Mouse (Mus musculus): ENCODE results near the gene Unc119. TPM values are rescaled to one million over a fixed set of nuclear protein-coding genes. Genes with fewer than 3 reads are reported as not detected.
A peak's percentile ranks its signal among the peaks of the same experiment; 100 is the strongest.

Gene Unc119
- total and polyA plus RNA-seq, 3 experiments, result 4.6 to 16.8 (median 4.9) TPM

DNA sequence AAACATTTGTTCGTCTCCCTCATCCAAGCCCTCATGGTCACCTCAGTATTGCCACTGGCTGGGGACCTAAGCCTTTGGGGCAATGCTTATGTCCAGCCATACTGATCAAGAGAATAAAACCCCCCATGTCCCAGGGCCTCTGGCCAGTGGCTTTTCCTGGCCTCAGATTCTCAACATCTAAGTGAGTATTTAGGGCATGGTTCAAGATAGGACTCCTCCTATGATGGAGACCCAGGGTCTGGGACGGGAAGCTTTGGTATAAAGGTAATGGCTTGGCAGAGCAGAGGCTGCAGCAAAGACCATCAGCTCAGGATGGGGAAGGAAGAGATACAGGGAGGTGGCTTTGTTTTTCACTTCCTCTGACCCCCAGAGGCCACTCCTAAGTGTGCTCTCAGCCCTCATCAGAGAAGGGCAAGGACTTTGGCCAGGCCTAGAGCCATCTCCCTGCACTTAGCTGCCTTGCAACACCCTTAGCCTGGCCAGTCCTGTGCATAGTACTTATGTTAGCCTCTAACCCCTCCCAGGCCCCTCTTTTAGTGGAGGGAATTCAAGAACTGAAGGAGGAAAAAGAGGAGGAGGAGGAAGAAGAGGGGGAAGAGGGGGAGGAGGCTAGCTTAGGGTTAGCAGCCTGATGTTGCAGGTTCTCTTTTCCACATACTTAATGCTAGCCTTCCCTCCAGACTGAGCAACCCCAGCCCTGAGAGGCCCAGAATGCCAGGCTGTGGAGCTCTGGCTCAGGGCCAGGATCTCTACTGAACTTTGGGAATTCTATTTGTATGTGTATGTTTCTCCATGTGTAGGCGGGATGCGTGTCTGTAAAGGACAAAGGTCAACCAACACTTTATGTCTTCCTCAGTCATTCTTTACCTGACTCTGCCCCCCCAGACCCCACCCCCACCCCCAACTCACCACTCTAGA is 6.4 kb downstream of the Unc119 start:
- no peak overlapping the region for H3K9ac ChIP-seq (ENCODE audit: low read depth, low read length)
- no peak for DNase-seq
- no peak overlapping the region for H3K27ac ChIP-seq
- TF ChIP-seq CTCF (IDR thresholded peaks at IDR 0.05), result no peak
- no peak for TF ChIP-seq EP300 (IDR thresholded peaks at IDR 0.05; ENCODE audit: insufficient read depth, low read depth, low read length)
- TF ChIP-seq POLR2A (IDR thresholded peaks at IDR 0.05; ENCODE audit: insufficient read depth, low read depth, low read length), result no peak
- H3K4me3 ChIP-seq, result no peak overlapping the region
- H3K27me3 ChIP-seq (ENCODE audit: control insufficient read depth, insufficient read depth, low read length), result no peaks in the 10 kb centered on the region
- H3K79me2 ChIP-seq (replicated peaks; ENCODE audit: control insufficient read depth, insufficient read depth, low read length), result no peaks in the 10 kb centered on the region
- no peaks in the 10 kb centered on the region for H3K36me3 ChIP-seq (ENCODE audit: control insufficient read depth, insufficient read depth, low read length)
- peaks cover 5% of the 10 kb centered on the region for H3K4me1 ChIP-seq (ENCODE audit: control insufficient read depth, insufficient read depth, low read length)
- WGBS, result 66% methylated on average over 4 of the region's 4 CpGs
- intact Hi-C loops (cut with DNase I), result loop anchor here (5.0 kb wide), 2 partner anchors 47 to 87 kb away; partner anchors contain the start of genes 2610507B11Rik and Spag5

DNA sequence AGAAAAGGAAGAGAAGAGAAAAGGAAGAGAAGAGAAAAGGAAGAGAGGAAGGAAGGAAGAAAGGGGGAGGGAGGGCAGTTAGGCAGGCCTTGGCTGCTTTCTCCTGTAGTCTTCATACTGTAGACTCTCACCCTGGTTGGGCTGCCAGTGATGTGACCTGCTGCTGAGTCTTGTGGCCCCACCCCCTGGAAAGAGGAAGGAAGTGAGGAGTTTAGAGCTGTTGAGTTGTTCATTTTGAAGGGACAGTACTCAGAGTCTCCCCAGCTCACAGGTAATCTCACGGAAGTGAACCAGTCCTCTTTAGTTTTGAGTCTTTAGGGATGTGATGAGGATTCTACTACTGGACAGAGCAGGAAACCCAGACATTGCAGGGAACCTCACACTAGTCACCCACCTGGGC is 9.8 kb downstream of the Unc119 start:
- Histone ChIP-seq H3K4me1 (ENCODE audit: control insufficient read depth, insufficient read depth, low read length) (no peaks in the 10 kb centered on the region), H3K4me3 (no peak overlapping the region), H3K36me3 (ENCODE audit: control insufficient read depth, insufficient read depth, low read length) (no peaks in the 10 kb centered on the region), H3K79me2 (replicated peaks; ENCODE audit: control insufficient read depth, insufficient read depth, low read length) (no peaks in the 10 kb centered on the region), H3K27me3 (ENCODE audit: control insufficient read depth, insufficient read depth, low read length) (no peaks in the 10 kb centered on the region), H3K27ac (no peak overlapping the region), H3K9ac (ENCODE audit: low read depth, low read length) (no peak overlapping the region)
- WGBS, result 78% methylated on average over 1 of the region's 1 CpGs
- intact Hi-C loops (cut with DNase I), result no loop called here
- no peak for TF ChIP-seq CTCF (IDR thresholded peaks at IDR 0.05)
- no peak for TF ChIP-seq POLR2A (IDR thresholded peaks at IDR 0.05; ENCODE audit: insufficient read depth, low read depth, low read length)
- TF ChIP-seq EP300 (IDR thresholded peaks at IDR 0.05; ENCODE audit: insufficient read depth, low read depth, low read length), result no peak
- no peak for DNase-seq

DNA sequence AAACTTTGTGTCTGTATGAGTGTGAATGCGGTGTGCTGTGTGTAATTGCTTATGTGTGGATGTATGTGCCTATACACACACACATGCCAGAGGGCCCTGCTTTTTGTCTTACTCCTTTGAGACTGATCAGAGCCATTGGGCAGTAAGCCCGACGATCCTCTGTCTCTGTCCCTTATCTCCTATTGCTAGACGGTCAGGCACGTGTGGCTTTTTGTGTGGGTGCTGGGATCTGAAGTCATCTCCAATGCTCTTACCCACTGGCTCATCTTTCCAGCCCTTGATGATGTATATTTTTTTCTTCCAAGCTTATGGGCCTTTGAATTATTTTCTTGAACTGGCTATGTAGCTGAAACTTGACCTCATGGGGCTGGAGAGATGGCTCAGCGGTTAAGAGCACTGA is 11.6 kb downstream of the Unc119 start:
- 60% methylated on average over 6 of the region's 6 CpGs for WGBS
- DNase-seq, result no peak
- Histone ChIP-seq H3K9ac (ENCODE audit: low read depth, low read length) (no peak overlapping the region), H3K4me1 (ENCODE audit: control insufficient read depth, insufficient read depth, low read length) (no peaks in the 10 kb centered on the region), H3K4me3 (no peak overlapping the region), H3K79me2 (replicated peaks; ENCODE audit: control insufficient read depth, insufficient read depth, low read length) (no peaks in the 10 kb centered on the region), H3K27ac (no peak overlapping the region), H3K36me3 (ENCODE audit: control insufficient read depth, insufficient read depth, low read length) (no peaks in the 10 kb centered on the region), H3K27me3 (ENCODE audit: control insufficient read depth, insufficient read depth, low read length) (no peaks in the 10 kb centered on the region)
- no peak for TF ChIP-seq CTCF (IDR thresholded peaks at IDR 0.05)
- no peak for TF ChIP-seq EP300 (IDR thresholded peaks at IDR 0.05; ENCODE audit: insufficient read depth, low read depth, low read length)
- no peak for TF ChIP-seq POLR2A (IDR thresholded peaks at IDR 0.05; ENCODE audit: insufficient read depth, low read depth, low read length)
- intact Hi-C loops (cut with DNase I), result loop anchor here (2.0 kb wide), 1 partner anchor 42 kb away; no protein-coding TSS in a partner anchor

DNA sequence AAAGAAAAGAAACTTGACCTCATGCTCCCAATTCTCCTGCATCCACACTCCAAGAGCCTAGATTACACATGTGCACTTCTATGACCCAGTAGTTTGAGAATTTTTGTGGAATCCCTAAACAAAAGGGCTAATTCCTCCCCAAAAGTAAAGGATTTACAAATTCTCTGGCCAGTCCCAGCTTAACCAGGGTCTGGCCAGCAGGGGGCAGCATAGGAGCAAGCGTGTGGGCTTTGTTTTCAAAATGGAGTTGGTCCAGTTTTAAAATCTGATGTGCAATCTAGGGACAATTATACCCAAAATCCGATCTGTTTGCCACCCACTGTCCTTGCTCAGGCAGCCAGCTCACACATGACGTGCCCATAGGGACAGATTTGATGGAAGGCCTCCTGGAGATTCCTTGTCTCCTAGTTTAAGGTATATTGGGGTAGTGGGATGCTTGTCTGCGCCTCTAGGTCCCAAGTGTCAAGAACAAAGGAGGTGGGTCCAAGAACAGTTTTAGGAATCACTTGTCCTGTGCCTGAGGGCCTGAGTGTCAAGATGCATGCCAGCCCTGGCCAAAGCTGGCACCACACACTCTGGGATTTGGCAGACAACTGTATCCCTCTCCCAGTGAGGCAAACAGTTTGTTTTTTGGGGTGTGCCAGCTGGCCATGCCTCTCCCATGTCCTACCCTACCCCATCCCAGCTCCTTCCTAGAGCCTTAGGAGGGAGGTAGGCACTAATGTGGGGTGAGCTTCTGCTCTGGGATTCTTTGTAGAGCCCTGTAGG is 12.4 kb downstream of the Unc119 start:
- H3K4me3 ChIP-seq, result no peak overlapping the region
- WGBS, result 37% methylated on average over 4 of the region's 4 CpGs

DNA sequence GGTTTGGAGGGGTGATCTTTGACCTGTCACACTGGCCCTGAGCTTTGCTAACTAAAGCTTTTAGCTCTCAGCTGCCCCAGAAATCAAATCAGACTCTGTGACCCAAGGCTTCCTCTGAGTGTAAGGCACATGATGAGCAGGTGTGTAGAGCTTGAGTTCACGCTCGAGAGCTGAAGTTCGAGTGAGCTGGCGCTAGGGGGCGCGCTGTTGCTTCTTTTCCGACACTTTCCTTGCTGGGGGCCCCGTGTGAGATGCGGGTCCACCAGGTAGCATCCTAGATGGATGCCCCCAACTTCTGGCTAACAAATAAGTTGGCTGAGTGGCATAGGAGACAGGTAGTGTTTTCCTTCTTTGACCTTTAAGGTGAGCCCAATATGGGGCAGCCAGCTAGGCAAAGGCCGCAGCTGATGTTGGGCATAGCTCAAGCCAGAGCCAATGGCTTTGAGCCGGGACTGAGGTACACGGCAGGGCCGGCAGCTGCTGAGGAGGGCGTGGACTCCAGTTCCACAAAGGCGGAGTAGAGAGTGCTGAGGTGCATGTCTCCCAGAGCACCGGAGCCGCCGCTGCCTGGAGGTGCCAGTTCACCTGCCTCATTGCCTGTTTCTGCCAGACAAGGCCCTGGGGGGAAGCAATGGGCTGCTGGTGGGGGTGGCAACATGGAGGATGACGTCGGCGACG is 15.2 kb downstream of the Unc119 start:
- intact Hi-C loops (cut with DNase I), result no loop called here
- no peak for DNase-seq
- 21% methylated on average over 22 of the region's 22 CpGs for WGBS

More for the DNA sequence above, 12.4 kb downstream of the Unc119 start:
- H3K36me3 ChIP-seq (ENCODE audit: control insufficient read depth, insufficient read depth, low read length), result no peaks in the 10 kb centered on the region
- DNase-seq, result peak in 1 of 2 experiments; percentile 74
- no peaks in the 10 kb centered on the region for H3K4me1 ChIP-seq (ENCODE audit: control insufficient read depth, insufficient read depth, low read length)
- H3K27ac ChIP-seq, result no peak overlapping the region
- no peaks in the 10 kb centered on the region for H3K79me2 ChIP-seq (replicated peaks; ENCODE audit: control insufficient read depth, insufficient read depth, low read length)
- no peak overlapping the region for H3K9ac ChIP-seq (ENCODE audit: low read depth, low read length)
- intact Hi-C loops (cut with DNase I), result loop anchor here (2.0 kb wide), 1 partner anchor 41 kb away; no protein-coding TSS in a partner anchor
- peak; percentile 93 for TF ChIP-seq CTCF (IDR thresholded peaks at IDR 0.05)
- no peak for TF ChIP-seq EP300 (IDR thresholded peaks at IDR 0.05; ENCODE audit: insufficient read depth, low read depth, low read length)
- no peaks in the 10 kb centered on the region for H3K27me3 ChIP-seq (ENCODE audit: control insufficient read depth, insufficient read depth, low read length)

More for the DNA sequence above, 15.2 kb downstream of the Unc119 start:
- H3K27me3 ChIP-seq (ENCODE audit: control insufficient read depth, insufficient read depth, low read length), result no peaks in the 10 kb centered on the region
- H3K4me3 ChIP-seq, result no peak overlapping the region
- H3K4me1 ChIP-seq (ENCODE audit: control insufficient read depth, insufficient read depth, low read length), result no peaks in the 10 kb centered on the region
- H3K9ac ChIP-seq (ENCODE audit: low read depth, low read length), result no peak overlapping the region
- H3K27ac ChIP-seq, result no peak overlapping the region
- peak; percentile 68 for TF ChIP-seq CTCF (IDR thresholded peaks at IDR 0.05)
- no peak for TF ChIP-seq EP300 (IDR thresholded peaks at IDR 0.05; ENCODE audit: insufficient read depth, low read depth, low read length)
- H3K79me2 ChIP-seq (replicated peaks; ENCODE audit: control insufficient read depth, insufficient read depth, low read length), result no peaks in the 10 kb centered on the region
- H3K36me3 ChIP-seq (ENCODE audit: control insufficient read depth, insufficient read depth, low read length), result no peaks in the 10 kb centered on the region

Measured in heart, adult 2 months (tissue).